Mouse (Mus musculus): ENCODE results near the gene Msmb.

DNA sequence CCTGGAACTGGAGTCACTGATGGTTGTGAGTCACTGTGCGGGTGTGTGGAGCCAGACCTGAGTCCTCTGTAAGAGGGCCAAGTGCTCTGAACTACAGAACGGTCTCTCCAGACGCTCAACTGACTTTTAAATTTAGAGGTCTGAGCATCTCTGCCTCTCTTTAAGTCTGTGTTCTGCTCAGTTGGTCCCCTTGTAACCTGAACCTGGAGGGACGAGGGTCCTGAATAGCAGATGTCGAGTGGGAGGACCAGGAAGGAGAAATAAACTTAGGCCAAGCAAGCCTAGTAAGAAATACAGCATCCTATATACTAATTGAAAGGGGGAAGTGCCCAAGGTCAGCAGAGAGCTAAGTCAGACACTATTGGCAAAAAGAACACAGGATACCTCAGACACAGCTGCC, 45.1 kb upstream of the Msmb start:
- no peak for TF ChIP-seq CTCF (IDR thresholded peaks at IDR 0.05; ENCODE audit: borderline replicate concordance, insufficient read depth, low read depth, low read length)
- no peak for TF ChIP-seq POLR2A (IDR thresholded peaks at IDR 0.05; ENCODE audit: borderline replicate concordance, insufficient read depth, low read length)

Measured in cerebellum, adult 2 months (tissue).